Mouse (Mus musculus) liver, postnatal 0 days (tissue): ENCODE measurements around the gene Ppm1k. TPM values are rescaled to one million over a fixed set of nuclear protein-coding genes. Genes with fewer than 3 reads are reported as not detected.
"Not testable (repeated sequence)": the region's sequence is repeated elsewhere in the genome, so short reads cannot be mapped to it uniquely, and the experiment has no call there.

Source experiments
- ATAC-seq: fragments of 200-750 bp; cut with Nextera tagmentation; 2 replicates; pipeline ENCODE4 v1.8.0; 2017; ENCODE audit warnings: mild to moderate bottlenecking, moderate library complexity
- DNase-seq: peaks from one replicate; pipeline ENCODE4 v3.0.0-alpha.2; 2016
- H3K27ac ChIP-seq: fragments of 300-500 bp; sonication (generic); 2 replicates; pipeline ENCODE4 v1.5.1; 2014; ENCODE audit warnings: antibody characterized with exemption, moderate library complexity, mild to moderate bottlenecking, low read depth
- H3K27me3 ChIP-seq: fragments of 300-500 bp; sonication (generic); 2 replicates; pipeline ENCODE4 v1.6.1; 2014; ENCODE audit warnings: low read length, control low read depth, mixed read lengths; ENCODE audit not compliant: insufficient read depth
- H3K36me3 ChIP-seq: fragments of 300-500 bp; sonication (generic); replicated peaks from 2 replicates; pipeline ENCODE4 v1.6.1; 2014; ENCODE audit warnings: mild to moderate bottlenecking, control low read depth, low read length, moderate library complexity, mixed read lengths; ENCODE audit not compliant: insufficient read depth
- H3K4me1 ChIP-seq: fragments of 300-500 bp; sonication (generic); 2 replicates; pipeline ENCODE4 v1.6.1; 2014; ENCODE audit warnings: antibody characterized with exemption, mild to moderate bottlenecking, control low read depth; ENCODE audit not compliant: insufficient read depth
- H3K4me2 ChIP-seq: fragments of 300-500 bp; sonication (generic); 2 replicates; pipeline ENCODE4 v1.6.1; 2014; ENCODE audit warnings: low read depth, mild to moderate bottlenecking, low read length, moderate library complexity, mixed read lengths
- H3K4me3 ChIP-seq: fragments of 300-500 bp; sonication (generic); 2 replicates; pipeline ENCODE4 v1.5.1; 2014; ENCODE audit warnings: low read depth, low read length
- H3K9ac ChIP-seq: fragments of 300-500 bp; sonication (generic); replicated peaks from 2 replicates; pipeline ENCODE4 v1.6.1; 2014; ENCODE audit warnings: mild to moderate bottlenecking, moderate library complexity
- H3K9me3 ChIP-seq: fragments of 300-500 bp; sonication (generic); 2 replicates; pipeline ENCODE4 v1.6.1; 2016; ENCODE audit warnings: mild to moderate bottlenecking, control low read depth, low read length, mixed read lengths
- CTCF ChIP-seq: sonication (generic); IDR thresholded peaks from 2 replicates; pipeline ENCODE4 v1.5.1; 2016; ENCODE audit warnings: antibody characterized with exemption, low read depth
- EP300 ChIP-seq: IDR thresholded peaks from 2 replicates; pipeline ENCODE4 v1.6.1; 2016; ENCODE audit warnings: antibody characterized with exemption, low read depth, mild to moderate bottlenecking
- WGBS: fragments of 180-500 bp; shearing (Covaris S2); extraction: QIAGEN DNeasy Blood & Tissue Kit; methylation state at CpG from one replicate; pipeline ENCODE4 v1.1.7; 2014; ENCODE audit not compliant: insufficient replicate concordance; 5-methylcytosine and 5-hydroxymethylcytosine counted together
- polyA plus RNA-seq: library from polyadenylated mRNA; unstranded; fragments of >200 nt; fragmentation: Nextera tagmentation; extraction: Ambion mirVana; gene quantifications from 2 replicates; pipeline ENCODE4 v1.2.1, GENCODE M21; 2015

Ppm1k gene
- polyA plus RNA-seq, 1 experiment from 2014 or later: 14.9 TPM

- Histone ChIP-seq H3K36me3 (no peaks in the 10 kb centered on the region), H3K27me3 (no peaks in the 10 kb centered on the region), H3K9ac (no peak overlapping the region), H3K27ac (no peak overlapping the region), H3K4me1 (no peaks in the 10 kb centered on the region), H3K4me2 (no peak overlapping the region), H3K9me3 (no peaks in the 10 kb centered on the region), H3K4me3 (no peak overlapping the region)
- no peak for ATAC-seq
- no peak for DNase-seq
- no peak for TF ChIP-seq EP300
- no peak for TF ChIP-seq CTCF
- 67% methylated on average over 2 of the region's 2 CpGs for whole genome bisulfite sequencing
Observed at GRCm38 (mm10) chr6:57567630-57568029, 32.4 kb upstream of the Ppm1k start.

- H3K4me3 ChIP-seq: no peak overlapping the region
- 0 out of 2 replicates have a peak, but pooled peaks cover 2% of the 10 kb centered on the region for H3K9me3 ChIP-seq
- ATAC-seq (no peak), DNase-seq (no peak)
- no peak overlapping the region for H3K27ac ChIP-seq
- no peaks in the 10 kb centered on the region for H3K36me3 ChIP-seq
- H3K27me3 ChIP-seq: no peaks in the 10 kb centered on the region
- no peaks in the 10 kb centered on the region for H3K4me1 ChIP-seq
- no peak overlapping the region for H3K9ac ChIP-seq
- no peak overlapping the region for H3K4me2 ChIP-seq
- TF ChIP-seq EP300: no peak
- no peak for TF ChIP-seq CTCF
- 80% methylated on average over 7 of the region's 7 CpGs for WGBS
Observed at GRCm38 (mm10) chr6:57565452-57565851, 30.2 kb upstream of the Ppm1k start.

DNA sequence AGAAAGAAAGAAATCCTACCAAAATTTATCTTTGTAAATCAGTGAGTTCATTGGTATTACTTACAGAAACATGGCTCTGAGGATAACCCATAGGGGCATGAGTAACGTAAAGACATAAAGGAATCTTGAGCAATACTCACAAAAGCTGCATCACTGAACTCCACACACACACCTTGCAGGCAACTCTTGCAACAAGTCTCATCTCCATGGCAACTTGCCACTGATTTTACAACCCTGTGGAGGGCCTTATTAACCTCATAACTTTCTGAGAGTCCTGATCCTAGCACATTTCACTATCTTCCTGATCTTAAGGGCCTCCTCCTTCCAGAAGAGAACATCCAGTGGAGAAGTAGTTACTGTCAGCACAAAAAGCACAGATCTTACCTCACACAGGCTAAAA lies 28.2 kb upstream of the Ppm1k start:
- Histone ChIP-seq H3K4me1 (no peaks in the 10 kb centered on the region), H3K4me3 (no peak overlapping the region), H3K9ac (no peak overlapping the region), H3K4me2 (no peak overlapping the region), H3K9me3 (0 out of 2 replicates have a peak, but pooled peaks cover 2% of the 10 kb centered on the region), H3K27ac (no peak overlapping the region), H3K36me3 (no peaks in the 10 kb centered on the region), H3K27me3 (no peaks in the 10 kb centered on the region)
- WGBS: 75% methylated on average over 1 of the region's 1 CpGs
- no peak for DNase-seq
- no peak for TF ChIP-seq CTCF
- no peak for TF ChIP-seq EP300
- no peak for ATAC-seq

- H3K27ac ChIP-seq: peak overlapping the region; percentile 62; the same call in 1 of the 2 replicates
- 0 out of 2 replicates have a peak, but pooled peaks cover 2% of the 10 kb centered on the region for H3K9me3 ChIP-seq
- DNase-seq (no peak), ATAC-seq (peak; percentile 95)
- 60% methylated on average over 4 of the region's 4 CpGs for WGBS
- H3K4me3 ChIP-seq: no peak overlapping the region
- no peaks in the 10 kb centered on the region for H3K36me3 ChIP-seq
- TF ChIP-seq CTCF: no peak
- peak; percentile 65 for TF ChIP-seq EP300
- H3K4me2 ChIP-seq: no peak overlapping the region
- no peak overlapping the region for H3K9ac ChIP-seq
- H3K4me1 ChIP-seq: no peaks in the 10 kb centered on the region
- no peaks in the 10 kb centered on the region for H3K27me3 ChIP-seq
Observed at GRCm38 (mm10) chr6:57557796-57558317, 22.6 kb upstream of the Ppm1k start.

- TF ChIP-seq EP300 (no peak), CTCF (no peak)
- Histone ChIP-seq H3K27ac (no peak overlapping the region), H3K4me2 (no peak overlapping the region), H3K9ac (no peak overlapping the region), H3K9me3 (no peaks in the 10 kb centered on the region), H3K36me3 (no peaks in the 10 kb centered on the region), H3K4me1 (no peaks in the 10 kb centered on the region), H3K27me3 (no peaks in the 10 kb centered on the region), H3K4me3 (no peak overlapping the region)
- no peak for DNase-seq
- WGBS: 63% methylated on average over 3 of the region's 3 CpGs
- no peak for ATAC-seq
Observed at GRCm38 (mm10) chr6:57551211-57551796, 16.0 kb upstream of the Ppm1k start.

DNA sequence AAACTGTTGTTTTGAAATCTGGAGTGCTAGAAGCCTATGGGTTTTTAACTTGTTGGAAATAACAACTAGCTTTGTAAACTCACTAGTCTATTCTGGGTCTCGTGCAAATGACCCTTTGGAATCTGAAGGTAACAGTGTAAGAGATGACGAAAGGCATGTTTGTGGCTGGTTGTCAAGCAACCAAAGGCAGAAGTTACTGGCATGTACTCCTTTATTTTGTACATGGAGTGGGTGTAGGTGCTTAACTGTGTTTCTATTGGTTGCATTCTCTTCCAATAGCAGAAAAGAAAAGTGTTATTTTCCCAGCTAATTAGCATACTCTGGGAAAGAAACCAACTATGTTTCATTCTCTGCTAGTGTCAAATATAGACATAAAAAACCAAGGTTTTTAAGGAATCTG lies 9.6 kb upstream of the Ppm1k start:
- TF ChIP-seq CTCF: no peak
- TF ChIP-seq EP300: peak; percentile 86
- H3K36me3 ChIP-seq: no peaks in the 10 kb centered on the region
- DNase-seq: peak; percentile 43
- ATAC-seq: peak; percentile 90
- H3K4me3 ChIP-seq: no peak overlapping the region
- no peaks in the 10 kb centered on the region for H3K9me3 ChIP-seq
- peaks cover 11% of the 10 kb centered on the region for H3K4me1 ChIP-seq
- H3K4me2 ChIP-seq: no peak overlapping the region
- WGBS: 36% methylated on average over 2 of the region's 2 CpGs
- peak overlapping the region; percentile 86 for H3K27ac ChIP-seq
- H3K27me3 ChIP-seq: no peaks in the 10 kb centered on the region
- H3K9ac ChIP-seq: no peak overlapping the region

- H3K4me2 ChIP-seq, H3K4me3 ChIP-seq, H3K9me3 ChIP-seq, DNase-seq, H3K9ac ChIP-seq, H3K27me3 ChIP-seq, ATAC-seq, H3K36me3 ChIP-seq, H3K27ac ChIP-seq: not testable (repeated sequence)
- peaks cover 11% of the 10 kb centered on the region for H3K4me1 ChIP-seq
Observed at GRCm38 (mm10) chr6:57543591-57543990, 8.3 kb upstream of the Ppm1k start.
